Mouse (Mus musculus) liver, adult 2 months (tissue): ENCODE measurements around the gene Chn1.

Experiments used
- CTCF ChIP-seq: fragments of 200-500 bp; IDR thresholded peaks from 2 replicates; pipeline ENCODE4 v1.5.1; 2011; ENCODE audit warnings: low read depth, low read length, control low read depth
- POLR2A ChIP-seq: fragments of 200-500 bp; IDR thresholded peaks from 2 replicates; pipeline ENCODE4 v1.6.1; 2011; ENCODE audit warnings: low read length, control low read depth; ENCODE audit not compliant: insufficient read depth; ENCODE audit errors: extremely low read depth

- TF ChIP-seq CTCF (no peak), POLR2A (no peak)
These were observed 115.2 kb downstream of the Chn1 start for GRCm38 (mm10) chr2:73659726-73660565.
